Mouse (Mus musculus): Measurements from ENCODE around the gene Sass6.
"Not testable (repeated sequence)": the region's sequence is repeated elsewhere in the genome, so short reads cannot be mapped to it uniquely, and the experiment has no call there.

Gene Sass6

DNA sequence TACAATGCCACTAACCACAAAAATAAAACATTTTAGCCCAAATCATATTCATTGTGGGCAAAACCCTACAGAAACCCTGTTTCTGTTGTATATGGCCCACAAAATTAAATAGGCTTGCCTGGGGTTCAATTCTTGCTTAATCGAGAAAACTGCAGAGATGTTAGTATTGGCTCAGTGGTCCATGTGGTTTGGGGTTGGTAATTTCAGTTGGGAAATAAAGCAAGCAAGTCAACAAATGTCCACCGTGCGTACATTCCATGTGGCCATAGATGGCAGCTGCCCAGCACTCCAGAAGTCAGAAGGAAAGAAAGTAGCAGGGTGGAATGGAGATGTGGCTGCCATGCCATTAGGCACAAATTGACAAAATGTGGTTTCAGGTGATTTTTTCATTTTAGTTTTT is 38.2 kb downstream of the Sass6 start:
- DNase-seq (ENCODE audit: low spot score), result no peak

DNA sequence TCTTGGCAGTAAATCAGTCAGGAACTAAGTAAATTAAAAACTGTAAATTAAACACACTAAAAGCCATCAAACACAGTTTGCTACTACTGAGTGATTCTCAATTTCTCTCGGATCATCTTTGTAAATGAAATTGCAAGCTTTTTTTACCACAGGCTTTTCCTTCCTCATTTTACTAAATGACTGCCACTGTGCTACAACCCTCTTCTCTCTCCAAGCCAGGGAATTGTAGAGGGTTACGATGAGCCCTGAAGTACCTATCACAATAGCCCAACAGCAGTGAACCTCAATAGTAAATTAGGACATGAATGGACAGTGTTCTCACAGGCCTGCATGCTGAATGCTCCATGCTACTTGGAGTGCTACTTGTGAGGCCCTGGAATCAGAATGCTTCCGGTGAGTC is 39.3 kb downstream of the Sass6 start:
- no peak for DNase-seq (ENCODE audit: low spot score)

DNA sequence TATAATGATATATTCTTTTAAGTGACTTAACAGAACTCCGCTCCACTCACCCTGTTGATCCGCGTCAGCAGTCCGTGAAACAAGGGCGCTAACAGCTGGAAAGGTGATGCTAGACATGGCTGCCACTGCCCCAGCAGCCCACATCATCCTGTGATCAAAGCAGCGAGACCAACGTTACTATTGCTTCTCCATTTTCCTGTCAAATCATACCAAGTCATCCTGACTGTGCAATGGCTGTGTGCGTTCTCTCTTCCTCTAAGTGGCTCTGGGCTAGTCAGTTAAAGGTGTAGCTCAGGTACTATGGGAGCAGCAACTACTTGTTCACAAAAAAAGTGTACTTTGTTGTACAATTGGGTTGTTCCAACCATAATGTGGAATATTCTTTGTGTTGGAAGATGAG is 40.1 kb downstream of the Sass6 start:
- no peak for DNase-seq (ENCODE audit: low spot score)

DNA sequence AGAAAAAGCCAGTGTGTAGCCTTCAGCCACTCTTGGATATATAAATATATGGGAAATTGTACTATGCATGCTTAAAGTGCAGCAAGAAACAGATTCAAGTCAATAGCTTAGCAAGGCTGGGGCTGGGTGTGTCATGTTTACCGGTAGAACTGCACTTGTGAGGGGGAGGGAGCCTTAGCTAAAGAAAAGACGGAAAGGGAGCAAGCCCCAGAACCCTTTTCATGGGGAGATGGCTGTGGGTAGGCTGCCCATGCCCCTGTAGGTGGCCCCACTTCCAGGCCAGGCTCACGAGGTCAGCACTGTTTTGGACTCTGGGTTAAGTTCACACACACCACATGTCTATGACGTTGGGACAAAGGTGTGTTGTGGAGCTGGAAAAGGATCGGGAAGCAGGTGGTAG is 41.0 kb downstream of the Sass6 start:
- DNase-seq (ENCODE audit: low spot score), result no peak

DNA sequence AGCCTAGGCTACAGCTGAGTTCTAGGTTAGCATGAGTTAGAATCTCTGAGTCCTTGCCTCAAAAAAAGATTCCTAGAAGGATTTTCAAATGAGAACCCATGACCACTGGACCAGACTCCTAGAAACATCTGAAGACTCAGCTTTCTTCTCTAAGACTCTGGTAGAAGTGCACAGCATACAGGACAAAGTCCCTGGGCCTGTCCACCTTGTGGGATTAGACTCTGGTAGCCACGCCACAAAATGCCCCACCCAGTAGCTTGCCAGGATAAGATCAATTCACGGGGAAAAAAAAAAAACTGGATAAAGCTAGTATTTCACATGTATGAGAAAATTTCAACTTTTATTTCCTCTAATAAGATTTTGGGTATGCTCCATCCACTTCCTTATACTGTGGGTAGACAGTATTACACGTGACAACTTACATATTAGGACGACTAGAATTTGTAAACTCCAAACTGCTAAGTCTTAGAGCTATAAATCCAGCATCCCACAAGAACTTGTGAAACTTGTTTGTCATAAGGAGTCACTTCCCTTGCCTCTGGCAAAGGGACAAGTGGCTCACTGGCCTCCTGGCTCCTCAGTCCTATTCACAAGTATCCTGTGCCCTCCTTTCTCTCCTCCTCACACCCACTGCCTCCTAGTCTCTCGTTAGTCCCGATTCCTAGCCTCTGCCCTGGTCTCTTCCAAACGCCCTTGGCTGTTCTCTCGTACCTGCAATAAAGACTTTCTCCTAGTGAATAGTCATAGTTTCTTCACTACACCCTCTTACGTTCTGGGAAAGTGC is 43.1 kb downstream of the Sass6 start:
- DNase-seq (ENCODE audit: low spot score), result no peak

DNA sequence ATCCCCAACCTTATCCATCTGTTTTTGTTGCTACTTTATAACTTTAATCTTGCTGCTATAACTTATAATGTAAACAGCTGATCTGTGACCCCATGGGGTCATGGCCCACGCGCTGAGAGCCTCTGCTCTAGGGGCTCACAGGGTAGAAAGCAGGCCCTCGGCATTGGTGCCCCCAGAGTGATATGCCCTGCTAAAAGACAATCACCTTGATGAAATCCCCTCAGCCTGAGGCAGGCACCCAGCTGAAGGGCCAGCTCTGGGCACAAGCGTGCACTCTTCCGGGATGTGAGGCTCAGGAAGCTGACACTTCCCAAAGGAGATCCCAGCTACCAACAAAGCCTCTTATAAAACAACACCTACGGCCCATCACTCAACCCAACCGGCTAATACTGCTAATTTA is 43.8 kb downstream of the Sass6 start:
- no peak for DNase-seq (ENCODE audit: low spot score)

DNA sequence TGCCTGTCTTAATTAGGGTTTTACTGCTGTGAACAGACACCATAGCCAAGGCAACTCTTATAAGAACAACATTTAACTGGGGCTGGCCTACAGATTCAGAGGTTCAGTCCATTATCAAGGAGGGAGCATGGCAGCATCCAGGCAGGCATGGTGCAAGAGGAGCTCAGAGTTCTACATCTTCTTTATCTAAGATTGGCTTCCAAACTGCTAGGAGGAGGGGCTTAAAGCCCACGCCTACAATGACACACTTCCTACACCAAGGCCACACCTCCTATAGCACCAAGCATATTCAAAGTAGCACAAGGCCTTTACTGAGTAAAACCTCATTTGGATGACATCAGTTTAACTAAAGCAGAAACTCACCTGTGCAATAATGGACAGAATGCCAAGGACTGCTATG is 45.2 kb downstream of the Sass6 start:
- DNase-seq (ENCODE audit: low spot score), result no peak

DNA sequence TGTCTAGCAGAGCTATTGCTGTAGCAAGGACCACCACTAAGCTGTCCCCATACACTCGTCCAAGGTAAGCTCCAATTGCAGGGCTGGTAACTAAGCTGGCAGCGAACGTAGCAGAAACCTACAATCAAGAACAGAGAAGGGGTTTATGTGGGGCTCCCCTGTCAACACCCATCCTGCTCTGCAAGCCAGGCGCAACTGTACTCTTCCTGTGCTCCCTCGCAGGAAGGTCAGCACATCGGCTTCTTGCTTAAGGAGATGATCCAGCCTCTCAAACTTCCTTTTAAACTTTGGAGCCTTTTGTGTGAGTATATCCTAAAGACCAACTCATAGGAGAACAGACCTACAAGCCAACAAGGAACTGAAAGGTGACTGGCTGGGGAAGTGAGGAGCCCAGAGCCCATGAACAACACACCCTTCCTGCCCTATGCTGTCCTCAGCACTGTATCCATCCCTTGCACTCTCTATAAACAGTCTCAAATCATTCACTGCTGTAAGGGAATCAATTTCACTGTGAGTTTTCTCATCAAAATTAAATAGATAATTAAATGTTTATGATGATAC is 47.1 kb downstream of the Sass6 start:
- DNase-seq (ENCODE audit: low spot score), result no peak

DNA sequence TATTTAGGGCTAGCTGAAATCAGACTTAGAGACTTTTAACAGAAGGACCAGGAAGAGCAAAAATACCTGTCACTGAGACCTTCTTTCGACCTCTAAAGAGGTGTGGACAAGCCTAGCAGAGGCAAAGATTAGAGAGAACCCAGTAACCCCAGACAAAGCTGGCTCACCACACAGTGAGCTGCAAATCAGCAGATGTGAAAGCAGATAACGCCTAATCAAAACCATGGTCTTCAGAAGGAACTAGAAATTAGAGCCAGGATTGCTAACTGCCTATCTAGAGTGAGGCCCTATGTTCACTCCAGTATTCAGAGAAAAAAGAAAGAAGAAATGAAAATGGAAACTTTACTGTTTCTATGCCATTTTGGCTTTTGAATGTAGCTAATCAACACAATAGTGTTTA is 47.6 kb downstream of the Sass6 start:
- no peak for DNase-seq (ENCODE audit: low spot score)

DNA sequence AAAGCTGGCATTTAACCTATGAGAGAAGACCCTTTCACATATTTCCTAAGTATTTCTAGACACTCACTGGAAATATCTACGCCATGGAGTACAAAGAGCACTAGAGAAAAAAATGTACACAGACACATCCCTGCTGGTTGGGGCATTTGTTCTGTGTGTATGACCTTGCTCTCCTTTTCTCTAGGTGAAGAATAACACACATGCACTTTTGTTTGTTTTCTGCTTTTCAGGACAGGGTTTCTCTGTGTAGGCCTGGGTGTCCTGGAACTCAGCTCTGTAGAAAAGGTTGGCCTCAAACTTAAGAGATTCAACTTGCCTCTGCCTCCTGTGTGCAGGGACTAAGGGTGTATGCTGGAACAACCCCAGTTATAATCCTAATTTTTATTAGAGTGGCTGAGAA is 51.6 kb downstream of the Sass6 start:
- DNase-seq (ENCODE audit: low spot score), result no peak

DNA sequence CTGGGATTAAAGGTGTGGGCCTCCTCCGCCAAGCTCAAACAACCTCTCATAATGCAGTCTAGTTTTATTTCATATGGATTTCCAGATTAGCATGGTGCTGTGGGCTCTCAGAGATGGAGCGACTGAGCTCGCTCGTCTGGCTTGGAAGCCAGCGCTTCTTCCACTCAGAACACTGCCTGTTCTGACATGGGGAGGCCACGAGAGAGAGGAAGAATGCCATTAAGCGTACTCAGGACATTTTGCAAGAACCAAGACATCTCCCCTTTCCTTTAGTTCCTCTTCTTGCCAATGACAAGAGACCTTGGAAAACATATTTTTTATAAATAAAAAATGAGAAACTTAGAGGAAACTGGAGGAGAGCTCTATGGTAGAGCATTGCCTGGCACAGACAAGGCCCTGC is 54.0 kb downstream of the Sass6 start:
- no peak for DNase-seq (ENCODE audit: low spot score)

DNA sequence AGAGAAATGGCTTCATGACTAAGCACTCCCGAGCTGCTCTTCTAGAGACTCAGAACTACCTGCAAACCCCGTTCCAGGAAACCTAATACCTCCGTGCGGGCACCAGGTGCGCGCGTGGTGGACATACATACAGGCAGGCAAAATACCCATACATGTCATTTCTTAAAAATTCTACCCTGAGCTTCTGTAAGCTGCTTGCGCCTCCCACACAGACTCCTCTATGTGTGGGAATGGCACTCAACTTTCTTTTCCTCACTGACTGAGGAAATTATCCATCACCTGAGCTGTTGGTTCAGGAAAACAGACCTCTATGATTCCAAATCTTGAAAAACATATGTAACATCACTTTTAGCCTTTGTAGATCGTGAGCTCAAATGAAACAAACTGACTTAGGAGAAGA is 55.9 kb downstream of the Sass6 start:
- DNase-seq (ENCODE audit: low spot score), result no peak

DNA sequence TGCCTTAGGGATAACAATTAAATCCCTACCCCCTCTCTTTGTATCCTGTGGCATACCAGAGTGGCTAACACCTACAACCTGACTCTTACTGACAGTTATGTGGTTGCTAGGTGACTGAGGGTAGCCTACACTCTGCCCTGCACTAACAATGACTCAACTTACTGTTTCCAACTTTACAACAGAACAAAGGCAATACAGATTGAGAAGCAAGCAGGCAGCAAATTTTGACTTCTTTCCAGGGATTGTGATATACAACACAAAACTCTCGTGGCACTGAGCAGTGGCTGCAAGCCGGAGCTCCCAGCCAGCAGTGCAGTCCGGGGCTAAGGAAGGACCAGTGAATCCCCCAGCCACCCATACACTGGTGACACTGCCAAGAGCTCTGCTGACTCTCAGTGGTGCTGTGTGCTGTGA is 57.3 kb downstream of the Sass6 start:
- DNase-seq (ENCODE audit: low spot score), result no peak

DNA sequence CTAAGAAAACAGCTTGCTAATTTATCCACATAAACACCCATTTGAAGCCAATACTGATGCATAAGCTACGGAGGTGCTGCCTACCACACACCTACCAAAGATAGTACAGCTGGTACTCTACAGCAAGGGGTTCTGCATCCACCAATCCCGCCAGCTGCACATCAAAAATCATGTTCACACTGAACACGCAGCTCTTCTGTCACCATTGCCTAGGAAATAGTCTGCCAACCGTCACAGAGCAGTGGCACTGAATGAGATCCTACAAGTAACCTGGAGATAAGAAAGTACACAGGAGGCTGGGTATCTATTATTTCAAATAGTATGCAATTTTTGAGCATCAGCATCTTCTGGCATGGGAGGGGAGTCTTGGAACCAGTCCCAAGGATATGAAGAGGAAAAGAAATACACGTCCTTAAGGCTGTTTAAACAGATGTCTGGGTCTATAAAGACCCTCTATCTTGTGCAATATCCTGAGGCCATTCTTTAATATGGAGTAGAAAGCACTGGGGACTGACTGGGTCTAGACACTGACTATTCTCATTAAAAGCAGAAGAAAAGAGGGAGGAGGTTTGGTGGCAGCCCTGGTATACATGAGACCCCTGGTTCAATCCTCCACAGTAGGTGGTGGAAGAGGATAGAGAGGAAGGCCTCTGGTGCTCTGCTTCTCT is 58.6 kb downstream of the Sass6 start:
- no peak for DNase-seq (ENCODE audit: low spot score)

DNA sequence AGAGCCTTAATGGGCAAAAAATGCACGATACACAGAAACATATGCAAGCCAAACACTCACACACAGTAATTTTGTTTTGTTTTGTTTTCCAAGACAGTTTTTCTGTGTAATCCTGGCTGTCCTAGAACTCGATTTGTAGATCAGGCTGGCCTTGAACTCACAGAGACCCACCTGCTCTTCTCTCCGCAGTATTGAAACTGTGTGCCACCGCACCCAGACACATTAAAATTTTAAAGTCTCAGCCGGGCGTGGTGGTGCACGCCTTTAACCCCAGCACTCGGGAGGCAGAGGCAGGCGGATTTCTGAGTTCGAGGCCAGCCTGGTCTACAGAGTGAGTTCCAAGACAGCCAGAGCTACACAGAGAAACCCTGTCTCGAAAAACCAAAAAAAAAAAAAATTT is 59.3 kb downstream of the Sass6 start:
- DNase-seq (ENCODE audit: low spot score), result not testable (repeated sequence)

DNA sequence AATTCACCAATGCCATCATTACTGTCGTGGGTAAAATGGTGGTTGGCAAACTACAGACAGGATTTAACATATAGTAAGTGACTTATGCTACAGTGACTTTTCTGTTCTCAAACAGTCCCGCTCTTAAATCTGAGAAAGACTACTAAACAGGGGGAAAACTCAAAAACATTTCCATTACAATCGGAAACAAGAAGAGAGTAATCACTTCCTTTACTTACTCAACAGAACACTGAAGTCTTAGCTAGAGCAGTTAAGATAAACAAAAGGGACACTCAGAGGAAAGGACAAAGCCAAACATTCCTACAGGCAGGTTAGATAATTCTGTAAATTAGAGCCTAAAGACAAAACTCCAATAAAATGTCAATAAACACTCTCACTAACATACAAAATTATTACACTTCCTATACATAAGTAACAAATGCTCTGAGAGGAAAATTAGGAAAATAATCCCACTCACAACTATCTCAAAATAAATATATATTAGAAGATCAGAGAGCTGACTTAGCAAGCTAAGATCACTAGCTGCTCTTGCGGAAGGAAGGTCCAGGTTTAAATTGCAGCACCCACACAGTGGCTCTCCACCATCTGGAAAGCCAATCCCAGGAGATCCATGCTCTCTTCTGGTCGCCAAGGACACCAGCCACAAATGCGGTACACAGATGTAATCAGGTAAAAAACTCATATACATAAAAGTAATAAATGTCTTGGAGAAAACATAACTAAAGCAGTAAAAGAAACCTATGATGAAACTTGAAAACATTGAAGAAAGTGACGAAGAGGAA is 61.6 kb downstream of the Sass6 start:
- no peak for DNase-seq (ENCODE audit: low spot score)

DNA sequence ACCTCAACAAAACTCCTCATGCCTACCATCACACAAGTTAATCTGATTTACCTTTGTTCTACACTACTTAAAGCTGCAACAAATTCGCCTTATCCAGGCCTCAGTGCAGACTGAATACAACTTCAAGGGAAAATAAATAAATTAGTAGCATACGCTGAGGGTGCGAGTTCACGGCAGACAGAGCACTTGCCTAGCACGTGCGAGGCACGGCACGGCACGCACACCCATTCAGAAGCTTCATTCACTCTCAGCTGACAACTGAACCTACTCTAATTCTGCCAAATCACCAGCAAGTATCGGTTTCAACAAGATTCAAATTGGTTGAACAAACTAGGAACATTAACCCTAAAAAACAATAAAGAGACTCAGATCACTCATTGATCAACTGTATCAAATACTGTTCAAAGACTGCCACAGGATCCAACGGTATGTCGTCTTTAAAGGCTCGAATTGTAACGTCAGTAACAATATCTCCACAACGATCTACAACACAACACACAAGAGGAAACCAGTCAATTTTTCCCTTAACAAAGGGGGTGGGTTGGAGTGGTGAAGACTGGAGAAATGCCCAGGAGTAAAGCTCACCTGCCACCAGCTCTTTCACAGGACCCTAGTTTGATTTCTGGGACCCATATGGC is 64.3 kb downstream of the Sass6 start:
- DNase-seq (ENCODE audit: low spot score), result no peak

DNA sequence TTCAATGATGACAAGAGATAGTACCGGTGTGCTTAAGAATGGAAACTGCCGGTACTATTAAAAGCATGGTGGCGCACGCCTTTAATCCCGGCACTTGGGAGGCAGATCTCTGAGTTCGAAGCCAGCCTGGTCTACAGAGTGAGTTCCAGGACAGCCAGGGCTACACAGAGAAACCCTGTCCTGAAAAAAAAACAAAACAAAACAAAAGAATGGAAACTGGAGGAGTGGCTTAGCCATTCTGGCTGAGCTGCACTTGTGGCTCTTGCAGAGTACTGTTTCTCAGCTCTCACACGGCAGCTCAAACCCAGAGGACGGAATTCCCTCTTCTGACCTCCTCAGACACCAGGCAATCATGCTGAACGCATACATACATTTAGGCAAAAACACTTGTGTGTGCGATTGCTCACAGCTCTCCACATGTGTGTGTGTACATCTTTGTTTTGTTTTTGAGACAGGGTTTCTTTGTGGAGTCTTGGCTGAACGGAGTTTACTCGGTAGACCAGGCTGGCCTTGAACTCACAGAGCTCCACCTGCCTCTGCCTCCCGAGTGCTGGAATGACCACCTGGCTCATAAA is 65.2 kb downstream of the Sass6 start:
- no peak for DNase-seq (ENCODE audit: low spot score)

DNA sequence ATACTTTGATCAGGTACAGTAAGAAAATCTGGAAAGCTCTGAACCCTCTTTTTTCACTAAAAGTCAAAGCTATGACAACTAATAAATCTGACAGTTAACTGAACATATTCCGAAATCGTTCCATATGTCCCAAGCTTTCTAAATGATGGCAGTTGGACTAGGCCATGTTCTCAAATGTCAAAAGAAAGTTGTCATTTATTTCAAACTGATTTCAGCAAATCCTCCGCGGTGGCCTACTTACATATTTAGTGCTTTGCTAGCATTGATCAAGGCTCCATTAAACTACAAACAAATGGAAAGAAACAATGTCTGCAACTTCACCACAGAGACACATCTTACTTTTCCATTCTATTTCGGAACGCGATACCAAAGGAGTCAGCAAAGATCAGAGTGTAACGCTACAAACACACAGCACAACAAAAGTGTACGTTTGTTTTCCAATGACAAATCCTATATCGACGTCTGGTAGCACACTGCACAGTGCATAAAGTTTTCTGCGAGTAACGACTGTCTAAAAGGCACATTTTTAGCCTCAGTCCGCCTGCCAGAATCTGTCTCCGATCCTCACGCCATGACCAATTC is 66.6 kb downstream of the Sass6 start:
- DNase-seq (ENCODE audit: low spot score), result no peak

DNA sequence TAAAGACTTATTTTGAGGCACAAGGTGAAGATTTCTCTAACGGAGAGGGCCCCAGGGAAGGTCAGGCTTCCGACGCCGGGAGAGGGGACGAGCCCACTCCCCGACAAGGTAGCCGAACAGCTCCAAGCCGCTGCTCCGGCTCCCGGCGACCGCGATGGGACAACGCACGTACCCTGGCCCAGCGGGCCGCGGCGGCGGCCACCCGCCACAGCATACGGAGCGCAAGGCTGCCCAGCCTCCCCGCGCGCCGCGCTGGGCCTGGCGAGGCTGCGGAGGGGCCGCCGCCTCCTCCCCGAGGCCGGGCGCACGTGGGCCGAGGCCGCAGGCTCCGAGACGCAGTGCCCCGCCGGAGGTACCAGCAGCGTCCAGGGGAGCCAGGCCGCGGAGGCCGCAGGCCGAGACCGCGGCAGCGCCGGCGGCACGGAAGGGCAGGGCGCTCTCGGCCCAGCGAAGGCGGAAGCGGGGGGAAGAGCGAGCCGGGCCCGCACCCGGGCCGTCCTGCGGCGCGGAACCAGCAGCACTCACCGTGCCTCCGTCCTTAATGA is 67.2 kb downstream of the Sass6 start:
- peak; percentile 42 for DNase-seq (ENCODE audit: low spot score)

DNA sequence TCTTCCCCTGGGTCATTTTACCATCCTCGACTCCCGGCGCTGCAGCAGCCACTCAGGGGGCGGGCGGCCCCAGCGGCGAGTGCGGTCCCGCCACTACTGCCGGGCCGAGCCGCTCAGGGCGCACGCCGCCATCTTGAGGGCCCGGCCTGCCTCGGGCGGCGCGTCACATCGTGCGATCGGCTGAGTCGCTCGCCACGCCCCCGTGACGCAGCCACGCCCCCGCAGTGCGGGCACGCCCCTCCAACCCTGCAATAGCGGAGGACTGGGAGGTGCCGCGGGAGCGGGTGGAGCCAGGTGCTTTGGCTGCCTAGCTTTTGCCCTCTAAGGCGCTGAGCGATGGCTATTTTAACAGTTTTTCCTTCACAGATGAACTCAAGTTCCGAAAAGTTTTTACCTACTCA is 67.7 kb downstream of the Sass6 start, which contains the start of gene Mfsd14a:
Gene Mfsd14a (minus strand): TSS at position 215 of the 401 bp plus-strand sequence.
- peak; percentile 96 for DNase-seq (ENCODE audit: low spot score)

Data from ovary, postnatal 10 days (tissue).